Mouse (Mus musculus) T-helper 2 cell (primary cell): ENCODE measurements around the gene Osbpl8.
"Not testable (repeated sequence)": the region's sequence is repeated elsewhere in the genome, so short reads cannot be mapped to it uniquely, and the experiment has no call there.

ENCODE experiments used
- in situ Hi-C: fragments of 300-600 bp; cut with MboI, MseI; formaldehyde crosslinking; loops from one replicate; pipeline ENCODE4 v1.15.1; 2025; ENCODE audit warnings: high pct_unique_total_duplicates

Osbpl8 gene

GRCm38 (mm10) chr10:111164304-111165218, at the start of gene Osbpl8:
Osbpl8 (plus strand) TSS chr10:111164752.
- in situ Hi-C loops: loop anchor here (5.0 kb wide), 1 partner anchor 68 kb away; no protein-coding TSS in a partner anchor

DNA sequence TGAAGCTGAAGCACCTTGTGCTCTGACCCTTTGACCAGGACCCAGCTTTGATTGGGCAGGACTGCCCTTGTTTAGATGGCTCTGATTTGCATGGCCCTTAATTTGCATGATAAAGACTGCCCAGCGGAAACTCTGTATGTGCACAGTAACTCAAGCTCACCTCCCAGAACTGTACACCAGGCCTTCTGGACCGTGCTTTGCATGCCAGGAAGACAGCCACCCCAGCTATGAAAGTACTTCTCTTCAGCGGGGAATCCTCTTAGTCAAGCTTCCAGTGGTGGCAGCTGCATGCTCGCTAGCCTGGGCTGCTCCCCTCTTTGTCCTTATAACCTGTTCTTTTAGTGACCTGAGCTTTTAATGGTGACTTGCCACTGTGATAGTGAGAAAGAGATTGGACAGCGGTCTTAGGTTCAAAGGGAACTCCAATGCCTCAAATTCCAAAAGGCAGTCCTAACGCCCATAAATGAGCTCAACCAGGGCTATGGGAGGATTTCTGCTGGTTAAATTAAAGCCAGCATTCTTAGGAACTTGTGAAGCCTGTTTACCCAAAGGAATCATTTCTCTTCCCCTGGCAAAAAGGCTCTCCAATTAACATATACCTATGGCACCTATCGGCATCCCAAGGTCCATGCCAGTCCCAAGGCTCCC, 47.2 kb upstream of the Osbpl8 start:
- in situ Hi-C loops: no loop called here

- in situ Hi-C loops: no loop called here
Measured at GRCm38 (mm10) chr10:111118292-111118691, 46.3 kb upstream of the Osbpl8 start.

DNA sequence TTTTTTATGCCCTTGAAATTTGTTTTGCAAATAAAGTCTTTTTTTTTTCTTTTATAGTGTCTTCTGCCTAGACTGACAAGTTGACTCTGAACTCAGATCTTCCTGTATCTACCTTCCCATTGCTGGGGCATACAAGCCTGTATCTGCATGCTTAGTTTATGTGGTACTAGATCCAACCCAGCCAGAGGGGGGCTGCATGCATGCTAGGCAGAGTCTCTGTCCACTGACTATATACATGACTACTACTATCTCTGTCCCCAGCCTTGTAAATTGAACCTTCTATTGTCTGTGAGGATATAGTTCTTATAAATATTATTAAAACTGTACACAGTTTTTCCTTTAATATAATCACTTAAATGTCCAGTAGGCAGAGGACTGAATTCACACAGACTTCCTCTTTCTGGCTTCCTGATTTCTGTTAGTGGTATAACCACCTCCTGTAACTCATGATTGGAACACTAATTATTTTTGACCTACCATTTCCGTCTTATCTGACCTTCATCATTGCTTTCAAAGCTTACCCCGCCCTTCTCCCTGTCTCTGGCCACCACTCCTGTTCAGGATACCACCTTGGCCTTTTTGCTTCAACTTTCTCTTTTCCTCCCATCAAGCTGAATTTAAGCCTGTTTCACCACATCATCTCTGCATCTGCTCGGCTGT, 45.4 kb upstream of the Osbpl8 start:
- in situ Hi-C loops: no loop called here

GRCm38 (mm10) chr10:111119756-111120155, 44.8 kb upstream of the Osbpl8 start:
- in situ Hi-C loops: no loop called here

DNA sequence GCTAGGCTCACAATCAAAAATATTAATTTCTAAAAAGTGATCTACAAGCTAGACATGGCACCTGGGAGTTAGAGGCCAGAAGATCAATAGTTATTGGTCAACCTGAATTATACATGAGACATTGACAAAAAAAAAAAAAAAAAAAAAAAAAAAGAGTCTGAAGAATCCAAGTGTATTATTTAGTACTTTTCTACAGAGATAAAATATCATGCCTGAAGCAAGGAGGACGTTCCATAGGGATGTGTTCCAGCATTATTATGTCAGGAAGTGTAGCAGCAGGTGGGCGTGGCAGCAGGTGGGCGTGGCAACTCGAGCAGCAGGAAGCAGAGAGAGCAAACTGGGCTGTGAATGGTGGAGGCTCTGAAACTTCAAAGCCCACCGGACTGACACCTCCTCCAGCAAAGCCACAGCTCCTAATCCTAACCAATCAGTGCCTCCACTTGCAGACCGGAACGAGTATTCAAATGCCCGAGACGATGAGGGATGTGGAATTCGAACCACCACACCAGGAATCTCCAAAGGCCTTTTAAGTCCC, 41.6 kb upstream of the Osbpl8 start:
- in situ Hi-C loops: no loop called here

GRCm38 (mm10) chr10:111124175-111124574, 40.4 kb upstream of the Osbpl8 start:
- in situ Hi-C loops: no loop called here

DNA sequence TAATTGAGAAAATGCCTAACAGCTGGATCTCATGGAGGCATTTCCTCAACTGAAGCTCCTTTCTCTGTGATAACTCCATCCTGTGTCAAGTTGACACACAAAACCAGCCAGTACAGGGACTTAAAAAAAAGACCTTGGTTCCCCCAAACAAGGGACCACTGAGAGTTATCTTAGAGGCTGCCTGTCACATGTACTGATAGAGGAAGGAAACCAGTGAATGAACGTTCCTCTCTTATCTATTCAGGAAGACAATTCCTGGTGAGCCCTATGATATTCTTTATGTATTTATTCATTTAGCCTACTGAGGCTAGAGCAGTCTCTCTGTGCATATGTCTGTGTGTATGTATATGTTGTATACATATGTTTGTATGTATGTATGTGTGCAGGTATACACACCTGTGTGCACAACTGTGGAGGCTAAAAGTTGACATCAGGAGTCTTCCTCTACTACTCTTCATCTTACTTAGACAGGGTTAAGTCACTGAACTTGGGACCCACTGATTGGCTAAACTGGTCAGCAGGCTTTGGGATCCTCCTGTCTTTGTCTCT, 39.7 kb upstream of the Osbpl8 start:
- in situ Hi-C loops: no loop called here

GRCm38 (mm10) chr10:111127388-111127787, 37.2 kb upstream of the Osbpl8 start:
- in situ Hi-C loops: no loop called here

DNA sequence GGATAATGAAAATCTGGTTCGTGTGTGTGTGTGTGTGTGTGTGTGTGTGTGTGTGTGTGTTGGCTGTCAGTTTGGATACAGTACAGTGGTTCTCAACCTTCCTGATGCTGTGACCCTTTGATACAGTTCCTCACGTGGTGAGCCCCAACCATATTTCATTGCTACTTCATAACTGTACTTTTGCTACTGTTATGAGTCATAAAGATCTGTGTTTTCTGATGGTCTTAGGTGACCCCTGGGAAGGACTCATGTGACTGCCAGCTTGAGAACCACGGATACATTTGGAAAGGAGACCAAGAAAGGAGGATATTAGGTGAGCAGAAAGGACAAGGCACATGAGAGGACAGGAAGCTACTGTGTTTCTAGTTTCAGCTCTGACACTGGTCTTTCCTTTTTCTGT, 36.1 kb upstream of the Osbpl8 start:
- in situ Hi-C loops: no loop called here

DNA sequence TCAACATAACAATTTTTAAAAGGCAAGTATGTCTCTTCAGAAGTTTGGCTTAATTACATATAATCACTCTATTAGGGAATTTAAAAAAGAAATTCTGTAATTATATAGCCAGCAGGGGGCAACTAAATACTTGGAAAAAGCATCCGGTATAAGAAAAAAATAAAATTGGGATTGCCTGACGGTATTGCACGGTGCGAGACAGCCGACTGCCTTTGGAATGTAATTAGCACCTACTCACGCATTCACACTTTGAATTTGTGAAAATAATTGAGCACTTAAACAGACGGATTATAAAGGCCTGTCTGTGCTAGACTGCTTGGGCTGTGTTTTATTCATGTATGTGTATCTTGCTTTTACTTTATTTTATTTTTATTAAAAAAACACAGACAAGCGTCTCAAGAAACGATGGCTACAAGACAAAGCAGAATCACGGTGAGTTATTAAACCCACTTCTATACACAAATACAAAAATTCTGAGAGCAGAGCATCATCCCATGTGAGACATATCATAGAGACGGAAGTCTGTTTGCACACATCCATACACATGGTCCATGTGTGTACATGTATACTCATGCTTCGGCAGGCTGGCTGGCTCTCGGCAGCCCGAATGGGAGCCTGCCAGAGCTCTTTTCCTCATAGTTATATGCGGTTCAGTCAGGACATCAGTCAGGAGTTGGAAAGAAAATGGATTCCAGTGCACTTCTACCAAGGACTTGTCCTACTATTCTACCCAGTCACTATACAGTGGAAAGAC, 34.5 kb upstream of the Osbpl8 start:
- in situ Hi-C loops: no loop called here

GRCm38 (mm10) chr10:111130872-111131271, 33.7 kb upstream of the Osbpl8 start:
- in situ Hi-C loops: no loop called here

DNA sequence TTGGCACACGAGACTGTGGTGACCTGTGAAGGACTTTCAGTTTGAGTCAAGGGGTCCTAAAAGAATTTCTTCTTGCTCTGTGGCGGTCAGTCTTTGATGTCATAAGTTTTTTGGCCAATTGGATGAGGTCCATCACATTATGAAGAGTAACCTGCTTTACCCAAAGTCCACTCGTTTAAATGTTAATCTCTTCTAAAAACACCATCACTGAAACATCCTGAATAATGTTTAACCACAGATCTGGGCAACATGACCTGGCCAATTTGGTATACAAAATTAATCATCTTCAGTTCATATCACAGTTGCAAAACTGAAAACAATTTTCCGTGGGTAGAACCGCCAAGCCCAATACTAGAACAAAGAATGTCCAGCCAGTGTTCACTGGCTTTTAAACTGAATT, 31.3 kb upstream of the Osbpl8 start:
- in situ Hi-C loops: no loop called here

DNA sequence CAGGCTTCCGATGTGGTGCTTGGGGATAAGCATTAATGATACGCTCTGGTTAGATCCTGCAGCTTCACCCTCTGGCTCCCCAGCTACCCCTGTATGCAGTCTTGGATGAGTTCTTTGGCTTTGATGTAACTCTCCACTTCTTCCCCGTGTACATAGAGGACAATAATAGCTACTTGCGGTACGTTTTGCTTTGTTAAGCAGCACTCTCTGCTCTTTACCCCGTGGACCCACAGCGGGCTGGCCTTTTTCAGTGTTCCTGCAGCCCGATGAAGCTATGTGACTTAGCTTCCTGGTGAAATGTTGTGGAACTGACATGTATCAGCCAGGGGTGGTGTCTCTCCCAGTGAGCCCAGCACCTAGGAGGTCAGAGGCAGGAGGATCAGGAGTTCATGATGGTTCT, 30.6 kb upstream of the Osbpl8 start:
- in situ Hi-C loops: no loop called here

DNA sequence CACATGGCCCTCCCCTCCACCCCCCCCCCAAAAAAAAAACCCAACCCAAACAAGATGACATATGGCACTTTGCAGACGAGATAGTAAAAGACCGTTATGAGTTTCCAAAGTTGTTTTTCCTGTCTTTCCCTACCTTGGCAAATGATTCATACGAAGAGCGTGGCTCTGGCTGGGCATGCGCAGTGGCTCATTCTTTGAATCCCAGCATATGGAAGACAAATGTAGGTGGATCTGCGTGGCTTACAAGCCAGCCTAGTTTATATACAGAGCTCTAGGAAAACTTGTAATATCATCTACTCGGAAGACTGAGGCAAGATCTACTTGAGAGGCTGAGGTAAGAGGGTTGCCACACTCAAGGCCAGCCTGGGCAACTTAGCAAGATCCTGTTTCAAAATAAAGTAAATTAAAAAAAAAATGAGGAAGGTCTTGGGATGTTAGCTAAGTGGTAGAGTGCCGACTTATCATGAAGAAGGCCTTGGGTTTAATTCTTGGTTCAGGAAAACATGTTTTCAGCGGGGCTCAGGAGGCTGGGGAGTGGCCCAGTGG, 30.1 kb upstream of the Osbpl8 start:
- in situ Hi-C loops: no loop called here

DNA sequence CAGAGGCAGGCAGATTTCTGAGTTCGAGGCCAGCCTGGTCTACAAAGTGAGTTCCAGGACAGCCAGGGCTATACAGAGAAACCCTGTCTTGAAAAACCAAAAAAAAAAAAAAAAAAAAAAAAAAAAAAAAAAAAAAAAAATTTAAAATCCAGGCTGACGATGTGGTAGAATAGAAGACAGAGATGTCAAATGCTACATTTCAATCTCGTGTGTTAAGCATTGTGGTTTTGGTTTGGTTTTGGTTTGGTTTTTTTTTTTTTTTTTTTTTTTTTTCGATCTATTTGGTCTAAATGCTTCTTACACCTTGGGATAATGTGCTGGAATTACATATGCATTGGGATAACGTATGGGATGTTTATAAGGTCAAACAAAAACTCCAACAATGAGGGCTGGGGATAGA, 28.2 kb upstream of the Osbpl8 start:
- in situ Hi-C loops: not testable (repeated sequence)

- in situ Hi-C loops: no loop called here
Measured at GRCm38 (mm10) chr10:111137905-111138304, 26.6 kb upstream of the Osbpl8 start.

GRCm38 (mm10) chr10:111139170-111139569, 25.4 kb upstream of the Osbpl8 start:
- in situ Hi-C loops: no loop called here

DNA sequence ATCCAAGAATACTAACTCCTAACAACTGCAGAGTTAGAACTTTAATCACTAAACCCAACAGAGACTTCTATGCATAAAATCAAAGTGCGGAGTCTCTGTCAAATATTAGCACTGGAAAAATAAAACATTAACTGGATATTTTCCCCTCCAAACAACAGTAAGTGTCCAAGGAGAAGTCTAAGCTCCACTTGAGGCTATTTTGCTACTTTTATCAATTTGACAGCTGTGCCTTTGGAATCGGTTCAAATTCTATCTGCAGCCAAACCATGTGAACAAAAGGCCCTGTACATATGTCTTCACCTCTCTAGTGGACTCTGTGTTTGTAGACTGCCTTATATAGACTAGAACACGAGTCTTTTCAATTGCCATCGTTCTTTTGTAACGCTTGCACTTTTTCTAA, 24.7 kb upstream of the Osbpl8 start:
- in situ Hi-C loops: no loop called here

DNA sequence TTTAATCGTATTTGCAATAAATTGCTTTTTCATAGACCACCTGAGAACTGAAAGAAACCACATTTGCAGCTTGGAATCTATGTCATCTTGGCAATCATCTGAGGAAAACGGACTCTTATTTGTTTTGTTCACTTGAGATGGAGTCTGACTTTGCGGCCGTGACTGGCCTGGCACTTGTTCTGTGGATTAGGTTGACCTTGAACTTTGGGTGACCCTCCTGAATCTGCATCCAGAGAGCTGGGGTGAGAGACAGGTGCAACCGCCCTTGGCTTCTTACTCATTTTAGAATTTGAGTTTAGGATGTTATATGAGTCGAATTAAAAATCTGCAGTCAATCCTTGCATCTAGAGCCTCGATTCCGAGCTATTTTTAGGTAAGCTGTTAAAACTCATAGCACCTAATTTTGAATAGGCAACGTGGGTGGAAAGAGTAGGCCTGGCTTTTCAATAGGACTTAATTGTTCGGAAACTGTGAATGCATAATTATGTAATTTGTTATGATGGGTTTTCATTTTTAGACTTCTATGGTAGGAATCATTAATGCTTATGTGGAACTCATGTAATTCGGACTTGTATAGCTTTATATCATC, 20.1 kb upstream of the Osbpl8 start:
- in situ Hi-C loops: no loop called here
